Mouse (Mus musculus): ENCODE data around the gene Psenen. TPM values are rescaled to one million over a fixed set of nuclear protein-coding genes. Genes with fewer than 3 reads are reported as not detected.

Gene Psenen
- polyA plus RNA-seq, 1 experiment from 2014 or later = 145 TPM

GRCm38 (mm10) chr7:30585170-30585569 is 21.7 kb upstream of the Psenen start:
- Histone ChIP-seq H3K9ac (no peak overlapping the region), H3K9me3 (no peaks in the 10 kb centered on the region), H3K4me2 (no peak overlapping the region), H3K27ac (no peak overlapping the region), H3K4me3 (replicated peaks) (no peak overlapping the region), H3K4me1 (peaks cover 24% of the 10 kb centered on the region), H3K36me3 (replicated peaks) (peaks cover 66% of the 10 kb centered on the region), H3K27me3 (no peaks in the 10 kb centered on the region)
- ATAC-seq (ENCODE audit: low FRiP score) = no peak
- WGBS = 94% methylated on average over 7 of the region's 7 CpGs

- Histone ChIP-seq H3K27ac (no peak overlapping the region), H3K27me3 (no peaks in the 10 kb centered on the region), H3K4me3 (replicated peaks) (no peak overlapping the region), H3K9ac (no peak overlapping the region), H3K9me3 (no peaks in the 10 kb centered on the region), H3K4me2 (no peak overlapping the region), H3K4me1 (peaks cover 18% of the 10 kb centered on the region), H3K36me3 (replicated peaks) (peaks cover 74% of the 10 kb centered on the region)
- ATAC-seq (ENCODE audit: low FRiP score) = no peak
- 93% methylated on average over 10 of the region's 10 CpGs for WGBS
These were observed 20.9 kb upstream of the Psenen start for GRCm38 (mm10) chr7:30584339-30584738.

- WGBS = 97% methylated on average over 16 of the region's 16 CpGs
- no peak overlapping the region for H3K9ac ChIP-seq
- ATAC-seq (ENCODE audit: low FRiP score) = no peak
These were observed 18.1 kb upstream of the Psenen start for GRCm38 (mm10) chr7:30581547-30581946.

GRCm38 (mm10) chr7:30579950-30580349 is 16.5 kb upstream of the Psenen start:
- Histone ChIP-seq H3K9ac (no peak overlapping the region), H3K9me3 (no peaks in the 10 kb centered on the region), H3K4me1 (no peaks in the 10 kb centered on the region), H3K27ac (no peak overlapping the region), H3K36me3 (replicated peaks) (peaks cover 99% of the 10 kb centered on the region), H3K4me2 (no peak overlapping the region), H3K27me3 (no peaks in the 10 kb centered on the region), H3K4me3 (replicated peaks) (no peak overlapping the region)
- WGBS = 94% methylated on average over 8 of the region's 8 CpGs
- ATAC-seq (ENCODE audit: low FRiP score) = no peak

More at GRCm38 (mm10) chr7:30581547-30581946, 18.1 kb upstream of the Psenen start:
- Histone ChIP-seq H3K4me3 (replicated peaks) (no peak overlapping the region), H3K27me3 (no peaks in the 10 kb centered on the region), H3K4me2 (no peak overlapping the region), H3K36me3 (replicated peaks) (peaks cover 99% of the 10 kb centered on the region), H3K27ac (no peak overlapping the region), H3K4me1 (peaks cover 5% of the 10 kb centered on the region), H3K9me3 (no peaks in the 10 kb centered on the region)

GRCm38 (mm10) chr7:30572969-30573368 is 9.5 kb upstream of the Psenen start:
- Histone ChIP-seq H3K9ac (no peak overlapping the region), H3K36me3 (replicated peaks) (peaks cover 97% of the 10 kb centered on the region), H3K4me1 (no peaks in the 10 kb centered on the region; the same call in 1 of the 2 replicates), H3K4me2 (no peak overlapping the region), H3K9me3 (no peaks in the 10 kb centered on the region), H3K27me3 (no peaks in the 10 kb centered on the region), H3K4me3 (replicated peaks) (no peak overlapping the region), H3K27ac (no peak overlapping the region)
- WGBS = 85% methylated on average over 2 of the region's 2 CpGs
- ATAC-seq (ENCODE audit: low FRiP score) = no peak

GRCm38 (mm10) chr7:30572389-30572788 is 9.0 kb upstream of the Psenen start:
- Histone ChIP-seq H3K9ac (no peak overlapping the region), H3K9me3 (no peaks in the 10 kb centered on the region), H3K27me3 (no peaks in the 10 kb centered on the region), H3K4me1 (no peaks in the 10 kb centered on the region; the same call in 1 of the 2 replicates), H3K36me3 (replicated peaks) (peaks cover 95% of the 10 kb centered on the region), H3K4me3 (replicated peaks) (no peak overlapping the region), H3K27ac (no peak overlapping the region), H3K4me2 (no peak overlapping the region)
- WGBS = 89% methylated on average over 5 of the region's 5 CpGs
- no peak for ATAC-seq (ENCODE audit: low FRiP score)

- 93% methylated on average over 11 of the region's 11 CpGs for WGBS
These were observed 4.1 kb upstream of the Psenen start for GRCm38 (mm10) chr7:30567555-30567954.

GRCm38 (mm10) chr7:30566033-30566432 is 2.6 kb upstream of the Psenen start:
- Histone ChIP-seq H3K9ac (no peak overlapping the region), H3K4me2 (no peak overlapping the region), H3K9me3 (no peaks in the 10 kb centered on the region), H3K4me3 (replicated peaks) (no peak overlapping the region), H3K36me3 (replicated peaks) (peaks cover 55% of the 10 kb centered on the region), H3K27ac (no peak overlapping the region), H3K4me1 (peaks cover 14% of the 10 kb centered on the region), H3K27me3 (no peaks in the 10 kb centered on the region)
- no peak for ATAC-seq (ENCODE audit: low FRiP score)
- 89% methylated on average over 9 of the region's 9 CpGs for WGBS

More at GRCm38 (mm10) chr7:30567555-30567954, 4.1 kb upstream of the Psenen start:
- H3K27me3 ChIP-seq = no peaks in the 10 kb centered on the region
- ATAC-seq (ENCODE audit: low FRiP score) = no peak
- no peak overlapping the region for H3K27ac ChIP-seq
- no peak overlapping the region for H3K9ac ChIP-seq
- H3K4me3 ChIP-seq (replicated peaks) = no peak overlapping the region
- H3K4me1 ChIP-seq = peaks cover 8% of the 10 kb centered on the region
- H3K9me3 ChIP-seq = no peaks in the 10 kb centered on the region
- H3K4me2 ChIP-seq = no peak overlapping the region
- peaks cover 68% of the 10 kb centered on the region for H3K36me3 ChIP-seq (replicated peaks)

GRCm38 (mm10) chr7:30564970-30565571 is 1.6 kb upstream of the Psenen start, which contains the start of gene Igflr1:
TSS of gene Igflr1 (plus strand) at chr7:30565427.
- no peak for ATAC-seq (ENCODE audit: low FRiP score)
- WGBS = 96% methylated on average over 12 of the region's 12 CpGs
- Histone ChIP-seq H3K36me3 (replicated peaks) (peaks cover 46% of the 10 kb centered on the region), H3K9ac (no peak within 1 kb of the TSS), H3K27me3 (no peaks in the 10 kb centered on the region), H3K9me3 (no peaks in the 10 kb centered on the region), H3K27ac (no peak within 1 kb of the TSS), H3K4me3 (replicated peaks) (peak within 1 kb of the TSS; percentile 77; the same call in 1 of the 2 replicates), H3K4me1 (peaks cover 17% of the 10 kb centered on the region), H3K4me2 (no peak within 1 kb of the TSS)

- peak overlapping the region; percentile 80 for H3K9ac ChIP-seq
- peaks cover 34% of the 10 kb centered on the region for H3K36me3 ChIP-seq (replicated peaks)
- peak overlapping the region; percentile 77 for H3K4me3 ChIP-seq (replicated peaks)
- WGBS = 36% methylated on average over 6 of the region's 6 CpGs
- peak overlapping the region; percentile 94; the same call in 1 of the 2 replicates for H3K27ac ChIP-seq
- peak overlapping the region; percentile 87 for H3K4me2 ChIP-seq
- H3K27me3 ChIP-seq = no peaks in the 10 kb centered on the region
- peaks cover 22% of the 10 kb centered on the region for H3K4me1 ChIP-seq
- no peaks in the 10 kb centered on the region for H3K9me3 ChIP-seq
- ATAC-seq (ENCODE audit: low FRiP score) = no peak
These were observed 466 bp upstream of the Psenen start for GRCm38 (mm10) chr7:30563906-30564280.

GRCm38 (mm10) chr7:30562526-30563116 is 806 bp downstream of the Psenen start:
- peak overlapping the region; percentile 94 for H3K27ac ChIP-seq
- WGBS = 2% methylated on average over 27 of the region's 27 CpGs
- ATAC-seq (ENCODE audit: low FRiP score) = no peak
- peak overlapping the region; percentile 77 for H3K4me3 ChIP-seq (replicated peaks)
- peaks cover 29% of the 10 kb centered on the region for H3K36me3 ChIP-seq (replicated peaks)
- H3K9me3 ChIP-seq = no peaks in the 10 kb centered on the region
- H3K9ac ChIP-seq = peak overlapping the region; percentile 80
- peak overlapping the region; percentile 87 for H3K4me2 ChIP-seq
- H3K27me3 ChIP-seq = no peaks in the 10 kb centered on the region
- peaks cover 33% of the 10 kb centered on the region for H3K4me1 ChIP-seq

GRCm38 (mm10) chr7:30560296-30560695 is 3.1 kb downstream of the Psenen start:
- ATAC-seq (ENCODE audit: low FRiP score) = no peak
- Histone ChIP-seq H3K27ac (0 out of 2 replicates have a peak overlapping the region, but pooled peaks have one; percentile 14), H3K4me3 (replicated peaks) (no peak overlapping the region), H3K9me3 (no peaks in the 10 kb centered on the region), H3K9ac (no peak overlapping the region), H3K36me3 (replicated peaks) (peaks cover 29% of the 10 kb centered on the region), H3K4me1 (peaks cover 34% of the 10 kb centered on the region), H3K27me3 (no peaks in the 10 kb centered on the region), H3K4me2 (peak overlapping the region; percentile 94; the same call in 1 of the 2 replicates)
- 80% methylated on average over 2 of the region's 2 CpGs for WGBS
